Mouse (Mus musculus): ENCODE measurements around the gene Setd2. TPM values are rescaled to one million over a fixed set of nuclear protein-coding genes. Genes with fewer than 3 reads are reported as not detected.

Setd2 gene
- polyA plus RNA-seq, 1 experiment from 2014 or later = 31.1 TPM

GRCm38 (mm10) chr9:110657474-110658078 lies 125.2 kb downstream of the Setd2 start:
- peak overlapping the region; percentile 91 for H3K27ac ChIP-seq
- ATAC-seq (ENCODE audit: insufficient read depth, low FRiP score, low read depth) = no peak
- H3K36me3 ChIP-seq = no peaks in the 10 kb centered on the region
- peak overlapping the region; percentile 83 for H3K4me3 ChIP-seq (replicated peaks)
- H3K27me3 ChIP-seq (replicated peaks) = 0 out of 2 replicates have a peak, but pooled peaks cover 12% of the 10 kb centered on the region
- H3K4me1 ChIP-seq = peaks cover 30% of the 10 kb centered on the region
- H3K9ac ChIP-seq = no peak overlapping the region
- H3K9me3 ChIP-seq = no peaks in the 10 kb centered on the region
- H3K4me2 ChIP-seq = peak overlapping the region; percentile 58
- WGBS = 74% methylated on average over 13 of the region's 13 CpGs

- H3K9ac ChIP-seq = no peak overlapping the region
- ATAC-seq (ENCODE audit: insufficient read depth, low FRiP score, low read depth) = no peak
- H3K9me3 ChIP-seq = no peaks in the 10 kb centered on the region
- no peaks in the 10 kb centered on the region for H3K27me3 ChIP-seq (replicated peaks)
- H3K27ac ChIP-seq = no peak overlapping the region
- H3K4me1 ChIP-seq = peaks cover 23% of the 10 kb centered on the region
- no peaks in the 10 kb centered on the region for H3K36me3 ChIP-seq
- H3K4me2 ChIP-seq = no peak overlapping the region
- WGBS = 86% methylated on average over 12 of the region's 12 CpGs
- no peak overlapping the region for H3K4me3 ChIP-seq (replicated peaks)
Observed at GRCm38 (mm10) chr9:110659521-110659920, 127.1 kb downstream of the Setd2 start.

GRCm38 (mm10) chr9:110660208-110660607 lies 127.8 kb downstream of the Setd2 start:
- Histone ChIP-seq H3K4me1 (peaks cover 16% of the 10 kb centered on the region), H3K9ac (no peak overlapping the region), H3K27ac (no peak overlapping the region; the same call in 1 of the 2 replicates), H3K27me3 (replicated peaks) (no peaks in the 10 kb centered on the region), H3K36me3 (no peaks in the 10 kb centered on the region), H3K4me3 (replicated peaks) (no peak overlapping the region), H3K4me2 (no peak overlapping the region), H3K9me3 (no peaks in the 10 kb centered on the region)
- 91% methylated on average over 2 of the region's 2 CpGs for WGBS
- no peak for ATAC-seq (ENCODE audit: insufficient read depth, low FRiP score, low read depth)

GRCm38 (mm10) chr9:110660856-110661612 lies 128.6 kb downstream of the Setd2 start:
- H3K4me3 ChIP-seq (replicated peaks) = no peak overlapping the region
- H3K36me3 ChIP-seq = no peaks in the 10 kb centered on the region
- peak overlapping the region; percentile 48; the same call in 1 of the 2 replicates for H3K27ac ChIP-seq
- no peak for ATAC-seq (ENCODE audit: insufficient read depth, low FRiP score, low read depth)
- no peaks in the 10 kb centered on the region for H3K27me3 ChIP-seq (replicated peaks)
- no peak overlapping the region for H3K9ac ChIP-seq
- WGBS = 60% methylated on average over 7 of the region's 7 CpGs
- H3K9me3 ChIP-seq = no peaks in the 10 kb centered on the region
- no peak overlapping the region for H3K4me2 ChIP-seq
- H3K4me1 ChIP-seq = peaks cover 10% of the 10 kb centered on the region

- Histone ChIP-seq H3K4me3 (replicated peaks) (no peak overlapping the region), H3K27ac (no peak overlapping the region), H3K9me3 (no peaks in the 10 kb centered on the region), H3K27me3 (replicated peaks) (no peaks in the 10 kb centered on the region), H3K4me1 (peaks cover 13% of the 10 kb centered on the region), H3K36me3 (no peaks in the 10 kb centered on the region), H3K9ac (no peak overlapping the region), H3K4me2 (no peak overlapping the region)
- no peak for ATAC-seq (ENCODE audit: insufficient read depth, low FRiP score, low read depth)
- 66% methylated on average over 1 of the region's 1 CpGs for WGBS
Observed at GRCm38 (mm10) chr9:110662844-110663243, 130.4 kb downstream of the Setd2 start.

GRCm38 (mm10) chr9:110665912-110666311 lies 133.5 kb downstream of the Setd2 start:
- Histone ChIP-seq H3K27me3 (replicated peaks) (no peaks in the 10 kb centered on the region), H3K4me3 (replicated peaks) (no peak overlapping the region), H3K36me3 (no peaks in the 10 kb centered on the region), H3K4me1 (peaks cover 11% of the 10 kb centered on the region; the same call in 1 of the 2 replicates), H3K27ac (peak overlapping the region; percentile 54; the same call in 1 of the 2 replicates), H3K9ac (no peak overlapping the region), H3K9me3 (no peaks in the 10 kb centered on the region), H3K4me2 (peak overlapping the region; percentile 13; the same call in 1 of the 2 replicates)
- 26% methylated on average over 4 of the region's 4 CpGs for WGBS
- ATAC-seq (ENCODE audit: insufficient read depth, low FRiP score, low read depth) = peak; percentile 77

GRCm38 (mm10) chr9:110666374-110666773 lies 134.0 kb downstream of the Setd2 start:
- no peak for ATAC-seq (ENCODE audit: insufficient read depth, low FRiP score, low read depth)

GRCm38 (mm10) chr9:110667219-110667836 lies 134.9 kb downstream of the Setd2 start:
- ATAC-seq (ENCODE audit: insufficient read depth, low FRiP score, low read depth) = no peak
- Histone ChIP-seq H3K9me3 (no peaks in the 10 kb centered on the region), H3K27me3 (replicated peaks) (no peaks in the 10 kb centered on the region), H3K4me2 (no peak overlapping the region), H3K4me3 (replicated peaks) (no peak overlapping the region), H3K9ac (no peak overlapping the region), H3K27ac (no peak overlapping the region), H3K4me1 (peaks cover 11% of the 10 kb centered on the region), H3K36me3 (no peaks in the 10 kb centered on the region)
- 60% methylated on average over 4 of the region's 4 CpGs for WGBS

More at GRCm38 (mm10) chr9:110666374-110666773, 134.0 kb downstream of the Setd2 start:
- Histone ChIP-seq H3K4me1 (peaks cover 11% of the 10 kb centered on the region), H3K9me3 (no peaks in the 10 kb centered on the region), H3K9ac (no peak overlapping the region), H3K36me3 (no peaks in the 10 kb centered on the region), H3K27me3 (replicated peaks) (no peaks in the 10 kb centered on the region), H3K4me2 (peak overlapping the region; percentile 13; the same call in 1 of the 2 replicates), H3K4me3 (replicated peaks) (no peak overlapping the region), H3K27ac (peak overlapping the region; percentile 54; the same call in 1 of the 2 replicates)
- WGBS = 51% methylated on average over 8 of the region's 8 CpGs

Small RNAs within 50 kb of the gene (microRNA-seq; reads per million reads assigned to microRNA genes)
- gene Mir8107 = not detected

Other genes with a start within 250 kb of the Setd2 start
- gene Elp6, start 227.4 kb upstream of the Setd2 start, polyA plus RNA-seq (2015; fragmentation: Nextera tagmentation; extraction: Ambion mirVana) = 21.0 and 22.8 TPM in 2 replicates
- gene Scap, start 199.3 kb upstream of the Setd2 start, polyA plus RNA-seq (2015; fragmentation: Nextera tagmentation; extraction: Ambion mirVana) = 38.1 and 38.5 TPM in 2 replicates
- gene Ptpn23, start 124.4 kb upstream of the Setd2 start, polyA plus RNA-seq (2015; fragmentation: Nextera tagmentation; extraction: Ambion mirVana) = 16.4 and 17.2 TPM in 2 replicates
- gene Ngp, start 112.8 kb upstream of the Setd2 start, polyA plus RNA-seq (2015; fragmentation: Nextera tagmentation; extraction: Ambion mirVana) = 62.1 and 64.5 TPM in 2 replicates
- 7.4 and 7.7 TPM in 2 replicates for gene Klhl18, start 55.9 kb upstream of the Setd2 start, polyA plus RNA-seq (2015; fragmentation: Nextera tagmentation; extraction: Ambion mirVana)
- gene Kif9, start 55.6 kb upstream of the Setd2 start, polyA plus RNA-seq (2015; fragmentation: Nextera tagmentation; extraction: Ambion mirVana) = 0.95 and 1.1 TPM in 2 replicates
- gene Nradd, start 91.9 kb downstream of the Setd2 start, polyA plus RNA-seq (2015; fragmentation: Nextera tagmentation; extraction: Ambion mirVana) = 28.5 and 30.5 TPM in 2 replicates
- gene Nbeal2, start 121.6 kb downstream of the Setd2 start, polyA plus RNA-seq (2015; fragmentation: Nextera tagmentation; extraction: Ambion mirVana) = 6.2 and 6.9 TPM in 2 replicates
- gene Ccdc12, start 123.9 kb downstream of the Setd2 start, polyA plus RNA-seq (2015; fragmentation: Nextera tagmentation; extraction: Ambion mirVana) = 146 and 160 TPM in 2 replicates
- 2.6 and 2.7 TPM in 2 replicates for gene Myl3, start 209.3 kb downstream of the Setd2 start, polyA plus RNA-seq (2015; fragmentation: Nextera tagmentation; extraction: Ambion mirVana)
- 23.9 and 24.3 TPM in 2 replicates for gene Pth1r, start 214.5 kb downstream of the Setd2 start, polyA plus RNA-seq (2015; fragmentation: Nextera tagmentation; extraction: Ambion mirVana)